Mouse (Mus musculus) sigmoid colon, adult 10 weeks (tissue): ENCODE data around the gene Pdcd2l. TPM values are rescaled to one million over a fixed set of nuclear protein-coding genes. Genes with fewer than 3 reads are reported as not detected.

Experiments used
- polyA plus RNA-seq: library from polyadenylated mRNA; stranded (reverse); fragments of 350-450 nt; fragmentation: Illumina TruSeq; extraction: RNeasy Lipid Tissue Mini Kit (QIAGEN cat#74804); gene quantifications from one replicate; pipeline ENCODE4 v1.2.3, GENCODE M21; 2014; ENCODE audit warnings: low read depth, low replicate concordance

Gene Pdcd2l
- polyA plus RNA-seq: 4.1 TPM

GRCm38 (mm10) chr7:34196132-34197128, at the start of gene Pdcd2l:
Gene Pdcd2l (minus strand): TSS chr7:34196661.

DNA sequence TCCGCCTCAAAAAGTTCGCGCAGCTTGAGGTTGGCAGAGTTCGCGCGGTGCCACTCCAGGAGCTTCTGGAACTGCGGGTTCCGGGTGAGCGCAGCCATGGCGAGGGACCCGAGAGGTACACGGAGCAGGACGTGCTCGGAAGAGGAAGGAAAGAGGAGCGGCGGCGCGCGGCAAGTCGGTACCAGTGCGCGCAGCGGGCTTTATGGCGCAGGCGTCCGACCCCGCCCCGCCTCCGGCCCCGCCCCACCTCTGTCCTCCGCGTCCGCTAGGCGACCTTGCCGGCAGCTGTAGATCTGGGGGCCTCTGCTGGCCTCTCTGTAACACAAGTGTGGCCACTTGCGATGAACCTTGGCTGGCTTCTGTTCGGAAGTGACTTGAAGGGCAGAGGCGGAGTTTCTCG, 33.7 kb upstream of the Pdcd2l start, which contains the start of gene Gpi1:
TSS of gene Gpi1 (minus strand) at position 221 of the 400 bp plus-strand sequence.

DNA sequence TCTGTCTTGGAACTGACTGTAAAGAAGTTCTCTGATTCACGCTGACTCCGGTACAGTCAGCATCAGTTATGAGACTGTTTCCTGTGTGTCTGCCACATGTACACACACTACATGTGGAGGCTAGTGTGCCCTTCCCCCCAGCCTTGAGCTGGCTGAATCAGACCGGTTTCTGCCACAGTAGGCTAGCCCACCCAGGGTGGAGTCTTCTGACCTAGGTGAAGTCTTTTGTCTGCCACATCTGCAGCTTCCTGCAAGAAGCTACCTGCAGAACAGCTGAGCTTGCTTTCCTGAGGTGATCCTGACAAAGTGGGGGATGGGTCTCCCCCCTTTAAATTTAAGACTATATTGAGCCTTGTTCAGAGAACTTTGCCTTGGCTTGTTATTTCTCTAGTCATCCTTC, 27.0 kb downstream of the Pdcd2l start, which contains the start of gene Uba2:
TSS of gene Uba2 (minus strand) at position 146 of the 400 bp plus-strand sequence.

Other genes with a start within 250 kb of the Pdcd2l start
- not detected for gene Scgb2b27, start 182.7 kb downstream of the Pdcd2l start, polyA plus RNA-seq
- not detected for gene Scgb1b27, start 175.2 kb downstream of the Pdcd2l start, polyA plus RNA-seq
- gene Scgb1b30, start 101.2 kb downstream of the Pdcd2l start, polyA plus RNA-seq: not detected
- gene Wtip, start 63.4 kb downstream of the Pdcd2l start, polyA plus RNA-seq: 0.69 TPM
- 89.0 TPM for gene Uba2, start 27.1 kb downstream of the Pdcd2l start, polyA plus RNA-seq
- 39.6 TPM for gene Gpi1, start 33.7 kb upstream of the Pdcd2l start, polyA plus RNA-seq
- not detected for gene Gm6096, start 54.4 kb upstream of the Pdcd2l start, polyA plus RNA-seq
- 62.5 TPM for gene 4931406P16Rik, start 116.9 kb upstream of the Pdcd2l start, polyA plus RNA-seq
- gene Lsm14a, start 196.7 kb upstream of the Pdcd2l start, polyA plus RNA-seq: 156 TPM